ENCODE assay signal across 9 mouse cellular contexts in the genomic region with DNA sequence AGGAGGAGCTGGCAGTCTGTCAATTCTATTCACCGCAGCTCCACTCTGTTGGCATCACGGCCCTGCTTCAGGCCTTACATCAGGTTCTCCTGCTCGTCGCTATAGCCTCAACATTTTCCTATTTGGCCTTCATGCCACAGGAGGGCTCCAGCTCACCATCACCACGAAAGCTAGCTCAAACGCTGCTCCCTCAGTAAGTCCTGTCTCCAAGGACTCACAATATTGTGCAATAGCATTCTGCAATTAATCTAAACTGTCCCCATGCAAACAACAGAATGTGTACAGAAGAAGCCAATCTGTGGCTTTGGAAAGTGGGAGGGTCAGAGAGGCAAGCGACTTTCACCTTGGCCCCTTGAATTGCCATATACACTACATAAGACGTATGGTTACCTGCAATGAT. TPM values are rescaled to one million over a fixed set of nuclear protein-coding genes. Genes with fewer than 3 reads are reported as not detected.
DNase-seq lines count a peak whose midpoint lies in the region; ATAC-seq lines count a peak whose summit lies in the region.
"Had no signal": no experiment of that assay in that cellular context is flagged by ENCODE, and none has a peak within 500 bp of the region (broad histone marks: within the 10 kb centered on the region; RNA-seq: fewer than 3 reads in every experiment).

No protein-coding gene starts in this region.

- no peak overlapping the region for H3K27ac ChIP-seq in neural tube, embryonic 14.5 days (ENCODE audit: low read depth, low read length)
- H3K27ac ChIP-seq: embryonic facial prominence, embryonic 12.5 days had no signal

- ATAC-seq in hematopoietic stem cell, adult 5-6 weeks (replicated peaks in 1 of 2; ENCODE audit: insufficient read depth in 1 of 2, low FRiP score in 2 of 2, low TSS enrichment in 1 of 2, low read depth in 1 of 2, poor library complexity in 2 of 2, severe bottlenecking in 2 of 2): peak; percentile 23 to 24; a peak in 2 of 4 replicates
- peak; percentile 44; the same call in 1 of the 2 replicates for ATAC-seq in neural tube, embryonic 14.5 days (ENCODE audit: low read depth)
- ATAC-seq in megakaryocyte-erythroid progenitor cell, adult 5-6 weeks (replicated peaks; ENCODE audit: low FRiP score, low TSS enrichment, poor library complexity, severe bottlenecking): no peak

- WGBS in neural tube, embryonic 14.5 days: 61% methylated on average over 8 of the region's 8 CpGs

- H3K4me3 ChIP-seq in neural tube, embryonic 14.5 days (ENCODE audit: low read depth, low read length): no peak overlapping the region
- H3K4me3 ChIP-seq: embryonic facial prominence, embryonic 12.5 days had no signal

- no peak overlapping the region for H3K4me2 ChIP-seq in neural tube, embryonic 14.5 days (ENCODE audit: low read depth, low read length)
- H3K4me2 ChIP-seq: embryonic facial prominence, embryonic 12.5 days had no signal

- H3K36me3 ChIP-seq in neural tube, embryonic 14.5 days (ENCODE audit: control insufficient read depth, insufficient read depth, low read length): no peaks in the 10 kb centered on the region; the same call in 1 of the 2 replicates

- H3K27me3 ChIP-seq in neural tube, embryonic 14.5 days (ENCODE audit: control insufficient read depth, insufficient read depth, low read length): no peaks in the 10 kb centered on the region
- H3K27me3 ChIP-seq: embryonic facial prominence, embryonic 12.5 days had no signal

- H3K4me1 ChIP-seq in neural tube, embryonic 14.5 days (ENCODE audit: control insufficient read depth, insufficient read depth, low read length): no peaks in the 10 kb centered on the region
- H3K4me1 ChIP-seq: embryonic facial prominence, embryonic 12.5 days had no signal

- peak; percentile 4 for DNase-seq in gastrocnemius, adult 18-20 months (ENCODE audit: low spot score)
- DNase-seq in gastrocnemius, postnatal 10 days: no peak
- peak; percentile 18 for DNase-seq in retina, postnatal 1 day
- no peak for DNase-seq in retina, embryonic 14.5 days (ENCODE audit: low spot score)
- no peak for DNase-seq in gastrocnemius, adult 8-10 months (ENCODE audit: low spot score in 2 of 2)

- no peak overlapping the region for H3K9ac ChIP-seq in neural tube, embryonic 14.5 days (replicated peaks; ENCODE audit: low read depth, low read length)
- H3K9ac ChIP-seq: embryonic facial prominence, embryonic 12.5 days had no signal

- H3K9me3 ChIP-seq in neural tube, embryonic 14.5 days (ENCODE audit: control insufficient read depth, low read length): no peaks in the 10 kb centered on the region
- H3K9me3 ChIP-seq: embryonic facial prominence, embryonic 12.5 days had no signal

RNA-seq across cellular contexts. Expression of a gene that starts 27.8 kb away (rescaled TPM):
- 1 to 10 TPM; 2.9 to 4.9 TPM for total RNA-seq in gastrocnemius, adult 18-20 months (2021)
- total RNA-seq in gastrocnemius, postnatal 10 days (2021): 1 to 10 TPM; 8.9 to 9.6 TPM
- 72.7 and 85.3 TPM in 2 replicates for total RNA-seq in hematopoietic stem cell, adult 5-6 weeks (2017)
- 169 and 177 TPM in 2 replicates for polyA plus RNA-seq in neural tube, embryonic 14.5 days (2014; fragmentation: Nextera tagmentation; extraction: Ambion mirVana)
- 11.6 and 16.3 TPM in 2 replicates for total RNA-seq in megakaryocyte-erythroid progenitor cell, adult 5-6 weeks (2014; fragmentation: Nextera tagmentation)
- total RNA-seq in megakaryocyte-erythroid progenitor cell, adult 5-6 weeks (2017): 48.3 and 69.4 TPM in 2 replicates
- total RNA-seq in gastrocnemius, adult 8-10 months (2022): 1 to 10 TPM; 3.4 to 4.9 (median 4.1) TPM

Comparison
In these comparisons a context has a peak if more than half of its experiments do, and no peak if none do; other contexts are left out.
1. DNase-seq: peak in gastrocnemius, adult 18-20 months (single experiment) and retina, postnatal 1 day (single experiment); none in gastrocnemius, postnatal 10 days (single experiment), retina, embryonic 14.5 days (single experiment) and gastrocnemius, adult 8-10 months (0 of 2).